Mouse (Mus musculus) limb, embryonic 14.5 days (tissue): ENCODE data around the gene Vti1a. TPM values are rescaled to one million over a fixed set of nuclear protein-coding genes. Genes with fewer than 3 reads are reported as not detected.

ENCODE experiments used
- ATAC-seq: fragments of 200-750 bp; cut with Nextera tagmentation; 2 replicates; pipeline ENCODE4 v1.8.0; 2017; ENCODE audit warnings: low read depth, moderate number of reproducible peaks, moderate TSS enrichment; ENCODE audit not compliant: low FRiP score
- DNase-seq: peaks from one replicate; pipeline ENCODE4 v3.0.0-alpha.2; 2015; ENCODE audit warnings: low spot score
- H3K27ac ChIP-seq: fragments of 300-500 bp; sonication (generic); replicated peaks from 2 replicates; pipeline ENCODE4 v1.5.1; 2014; ENCODE audit warnings: low read depth, mild to moderate bottlenecking, low read length, moderate library complexity, mixed read lengths
- H3K27me3 ChIP-seq: fragments of 300-500 bp; sonication (generic); 2 replicates; pipeline ENCODE4 v1.6.1; 2014; ENCODE audit warnings: low read length, mixed read lengths; ENCODE audit not compliant: control insufficient read depth, insufficient read depth
- H3K36me3 ChIP-seq: fragments of 300-500 bp; sonication (generic); 2 replicates; pipeline ENCODE4 v1.6.1; 2014; ENCODE audit warnings: mild to moderate bottlenecking, low read length, moderate library complexity, mixed read lengths; ENCODE audit not compliant: control insufficient read depth, insufficient read depth
- H3K4me1 ChIP-seq: fragments of 300-500 bp; sonication (generic); 2 replicates; pipeline ENCODE4 v1.6.1; 2014; ENCODE audit warnings: antibody characterized with exemption, low read length, mixed read lengths; ENCODE audit not compliant: control insufficient read depth, insufficient read depth
- H3K4me2 ChIP-seq: fragments of 300-500 bp; sonication (generic); replicated peaks from 2 replicates; pipeline ENCODE4 v1.6.1; 2014; ENCODE audit warnings: low read depth, mild to moderate bottlenecking, low read length, moderate library complexity; ENCODE audit not compliant: severe bottlenecking
- H3K4me3 ChIP-seq: fragments of 300-500 bp; sonication (generic); replicated peaks from 2 replicates; pipeline ENCODE4 v1.5.1; 2014; ENCODE audit warnings: low read length
- H3K9ac ChIP-seq: fragments of 300-500 bp; sonication (generic); 2 replicates; pipeline ENCODE4 v1.6.1; 2014; ENCODE audit warnings: mild to moderate bottlenecking, low read depth, low read length, moderate library complexity; ENCODE audit not compliant: severe bottlenecking
- H3K9me3 ChIP-seq: fragments of 300-500 bp; sonication (generic); 2 replicates; pipeline ENCODE4 v1.6.1; 2016; ENCODE audit warnings: low read length; ENCODE audit not compliant: control insufficient read depth
- POLR2A ChIP-seq: fragments of 200-500 bp; IDR thresholded peaks from 2 replicates; pipeline ENCODE4 v1.8.0; 2012; ENCODE audit warnings: inconsistent platforms, mild to moderate bottlenecking, moderate library complexity, borderline replicate concordance; ENCODE audit not compliant: insufficient read depth, insufficient read length; ENCODE audit errors: extremely low read depth
- WGBS: fragments of 180-500 bp; shearing (Covaris S2); extraction: QIAGEN DNeasy Blood & Tissue Kit; methylation state at CpG from one replicate; pipeline ENCODE4 v1.1.7; 2014; 5-methylcytosine and 5-hydroxymethylcytosine counted together
- polyA plus RNA-seq, 2 experiments: library from polyadenylated mRNA; depleted of rRNA in 1 of 2; stranded (reverse) in 1 of 2; unstranded in 1 of 2; fragments of >200 nt; fragmentation: Nextera tagmentation in 1 of 2; extraction: Ambion mirVana in 1 of 2; gene quantifications; 2 replicates each; pipeline versions ENCODE4 v1.2.1 to v1.2.3; 2012 to 2014

Vti1a gene
- polyA plus RNA-seq, 2 experiments: 14.7 to 22.8 TPM

DNA sequence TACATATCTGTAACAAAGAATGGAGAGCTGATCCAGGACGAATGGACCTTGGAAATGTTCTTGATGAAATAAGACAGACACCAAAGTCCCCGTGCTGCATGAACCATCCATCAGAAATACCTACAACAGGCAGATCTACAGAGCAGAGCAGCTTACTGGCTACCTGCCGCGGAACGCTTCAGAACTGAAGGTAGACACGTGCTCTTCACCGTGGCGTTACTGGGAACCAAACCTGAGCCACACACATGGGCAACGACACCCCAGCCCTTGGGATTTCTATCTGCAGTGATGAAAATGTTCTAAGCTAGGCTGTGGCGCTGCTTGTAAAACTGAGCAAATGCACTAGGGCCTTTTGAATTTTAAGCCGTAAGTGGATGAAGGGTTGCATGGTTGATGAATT, 249.0 kb downstream of the Vti1a start:
- no peak overlapping the region for H3K4me3 ChIP-seq
- H3K9me3 ChIP-seq: no peaks in the 10 kb centered on the region
- WGBS: 79% methylated on average over 11 of the region's 11 CpGs
- TF ChIP-seq POLR2A: no peak
- ATAC-seq (no peak), DNase-seq (no peak)
- H3K36me3 ChIP-seq: no peaks in the 10 kb centered on the region
- no peaks in the 10 kb centered on the region for H3K27me3 ChIP-seq
- H3K9ac ChIP-seq: no peak overlapping the region
- H3K4me1 ChIP-seq: peaks cover 27% of the 10 kb centered on the region
- no peak overlapping the region for H3K27ac ChIP-seq
- H3K4me2 ChIP-seq: no peak overlapping the region

DNA sequence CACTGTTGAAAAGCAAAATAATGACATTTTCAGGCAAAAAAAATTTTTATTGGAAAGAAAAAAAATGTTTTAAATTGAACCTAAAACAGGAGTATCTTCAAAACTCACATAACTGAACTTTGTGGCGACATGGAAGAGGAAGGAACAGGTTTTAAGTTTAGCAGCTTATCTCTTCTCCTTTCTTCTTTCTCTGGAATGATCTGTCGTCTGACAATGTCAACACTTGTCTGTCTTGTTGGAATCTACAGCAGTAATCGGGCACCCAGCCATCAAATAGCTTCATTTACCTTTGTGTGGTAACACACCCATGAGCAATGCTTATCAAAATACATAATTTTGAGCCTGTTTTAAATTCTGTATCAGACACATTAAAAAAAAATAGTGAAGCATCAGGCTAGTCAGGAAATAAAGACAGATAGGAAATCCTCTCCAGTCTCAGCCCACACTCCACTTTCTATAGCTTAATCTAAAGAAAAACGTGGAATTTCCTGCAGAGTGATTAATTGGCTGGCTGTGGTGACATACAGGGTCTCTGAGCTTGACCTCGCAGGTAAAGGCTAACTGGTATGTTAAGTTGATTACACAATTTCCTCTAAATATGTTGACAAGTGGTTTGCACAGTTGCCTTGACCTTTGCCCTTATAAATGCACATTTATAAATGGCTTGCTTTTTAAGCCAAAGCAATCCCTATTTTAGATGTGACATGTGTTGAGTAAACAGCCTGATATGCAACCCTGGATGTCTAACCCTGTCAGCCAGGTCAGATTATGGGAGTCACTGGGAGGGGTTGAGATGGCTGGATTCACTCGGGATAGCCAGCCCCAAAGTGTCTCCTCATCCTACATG, 249.7 kb downstream of the Vti1a start:
- Histone ChIP-seq H3K27me3 (no peaks in the 10 kb centered on the region), H3K9me3 (no peaks in the 10 kb centered on the region), H3K4me2 (no peak overlapping the region), H3K4me3 (no peak overlapping the region), H3K4me1 (peaks cover 26% of the 10 kb centered on the region), H3K36me3 (no peaks in the 10 kb centered on the region), H3K27ac (no peak overlapping the region), H3K9ac (no peak overlapping the region)
- TF ChIP-seq POLR2A: no peak
- 47% methylated on average over 6 of the region's 6 CpGs for WGBS
- DNase-seq: no peak
- ATAC-seq: no peak

GRCm38 (mm10) chr19:55569114-55569513, 253.0 kb downstream of the Vti1a start:
- H3K27me3 ChIP-seq: no peaks in the 10 kb centered on the region

DNA sequence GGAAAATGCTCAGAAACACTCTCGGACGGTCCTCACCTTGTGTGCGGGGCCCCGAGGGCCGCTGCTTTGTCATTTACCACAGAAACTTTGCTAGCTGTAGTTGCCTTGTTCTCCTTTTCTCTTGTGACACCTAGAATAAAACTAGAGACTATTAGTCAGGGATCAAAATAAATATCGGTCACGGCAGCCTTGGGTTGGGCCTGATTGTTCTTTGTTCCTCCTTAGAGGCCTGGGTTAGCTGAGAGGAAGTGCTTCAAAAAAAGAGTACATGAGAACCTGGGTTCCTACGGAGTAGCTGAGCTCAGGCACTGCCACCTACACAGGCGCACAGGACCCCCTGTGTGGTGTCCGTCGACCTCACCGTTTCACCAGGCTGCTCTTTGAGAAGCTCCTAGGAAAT, 253.8 kb downstream of the Vti1a start:
- H3K9me3 ChIP-seq: no peaks in the 10 kb centered on the region
- no peak overlapping the region for H3K27ac ChIP-seq
- peaks cover 16% of the 10 kb centered on the region for H3K4me1 ChIP-seq
- ATAC-seq: no peak
- no peaks in the 10 kb centered on the region for H3K36me3 ChIP-seq
- TF ChIP-seq POLR2A: no peak
- H3K4me3 ChIP-seq: no peak overlapping the region
- no peak overlapping the region for H3K9ac ChIP-seq
- H3K4me2 ChIP-seq: no peak overlapping the region
- no peaks in the 10 kb centered on the region for H3K27me3 ChIP-seq
- DNase-seq: no peak
- 86% methylated on average over 12 of the region's 12 CpGs for WGBS

More at GRCm38 (mm10) chr19:55569114-55569513, 253.0 kb downstream of the Vti1a start:
- no peak overlapping the region for H3K4me2 ChIP-seq
- ATAC-seq (no peak), DNase-seq (no peak)
- H3K9me3 ChIP-seq: no peaks in the 10 kb centered on the region
- no peak overlapping the region for H3K27ac ChIP-seq
- H3K4me3 ChIP-seq: no peak overlapping the region
- peaks cover 16% of the 10 kb centered on the region for H3K4me1 ChIP-seq
- H3K9ac ChIP-seq: no peak overlapping the region
- no peak for TF ChIP-seq POLR2A
- WGBS: 72% methylated on average over 7 of the region's 7 CpGs
- no peaks in the 10 kb centered on the region for H3K36me3 ChIP-seq

DNA sequence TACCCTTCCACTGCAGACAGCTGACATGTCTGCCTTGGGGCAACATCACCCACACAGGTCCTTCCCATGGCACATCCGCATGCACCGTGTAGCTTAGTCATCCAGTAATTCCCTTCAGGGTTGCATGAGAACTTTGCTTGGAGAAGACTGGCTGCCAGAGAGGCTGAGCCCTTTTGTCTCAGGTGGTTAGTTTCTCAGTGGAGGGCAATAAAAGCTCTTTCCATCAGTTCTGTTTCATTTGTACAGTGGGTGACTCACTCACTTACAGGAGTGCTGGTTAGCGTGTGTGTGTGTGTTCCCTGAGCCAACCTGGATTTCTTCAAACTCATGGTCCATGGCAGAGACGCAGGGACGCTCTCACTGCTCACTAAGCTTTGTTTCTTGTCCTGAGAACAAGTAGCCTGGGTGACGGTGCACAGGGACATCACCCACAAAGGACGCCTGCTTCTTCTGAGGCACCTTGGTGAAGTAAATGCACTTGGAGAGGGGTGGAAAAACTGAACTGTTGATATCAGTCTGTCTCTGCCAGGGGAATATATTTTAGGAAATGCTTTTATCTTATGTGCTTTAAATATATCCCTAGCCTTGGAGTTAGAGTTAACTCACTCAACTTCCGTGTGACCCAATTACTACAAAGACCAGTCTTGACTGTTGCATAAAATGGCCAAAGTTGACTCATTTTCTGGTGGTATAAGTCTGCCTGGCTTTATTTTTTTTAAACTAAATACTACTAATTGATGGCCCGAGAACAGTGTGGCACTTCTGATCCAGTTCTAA, 254.6 kb downstream of the Vti1a start:
- H3K36me3 ChIP-seq: no peaks in the 10 kb centered on the region
- no peak for ATAC-seq
- no peak overlapping the region for H3K9ac ChIP-seq
- no peak overlapping the region for H3K4me3 ChIP-seq
- no peak overlapping the region for H3K4me2 ChIP-seq
- H3K4me1 ChIP-seq: peaks cover 16% of the 10 kb centered on the region
- no peaks in the 10 kb centered on the region for H3K27me3 ChIP-seq
- no peak for DNase-seq
- TF ChIP-seq POLR2A: no peak
- no peak overlapping the region for H3K27ac ChIP-seq
- WGBS: 80% methylated on average over 9 of the region's 9 CpGs
- no peaks in the 10 kb centered on the region for H3K9me3 ChIP-seq
